Mouse (Mus musculus) adrenal gland, adult (tissue): Measurements from ENCODE around the gene Metap1.

Source experiments
- DNase-seq, 2 experiments: peaks; one replicate each; pipeline ENCODE4 v3.0.0; 2022 to 2023; ENCODE audit warnings: low spot score in 1 of 2; ENCODE audit not compliant: inconsistent age in 2 of 2

The Metap1 gene

GRCm38 (mm10) chr3:138454711-138455435 is 34.4 kb downstream of the Metap1 start:
- DNase-seq = no peak

DNA sequence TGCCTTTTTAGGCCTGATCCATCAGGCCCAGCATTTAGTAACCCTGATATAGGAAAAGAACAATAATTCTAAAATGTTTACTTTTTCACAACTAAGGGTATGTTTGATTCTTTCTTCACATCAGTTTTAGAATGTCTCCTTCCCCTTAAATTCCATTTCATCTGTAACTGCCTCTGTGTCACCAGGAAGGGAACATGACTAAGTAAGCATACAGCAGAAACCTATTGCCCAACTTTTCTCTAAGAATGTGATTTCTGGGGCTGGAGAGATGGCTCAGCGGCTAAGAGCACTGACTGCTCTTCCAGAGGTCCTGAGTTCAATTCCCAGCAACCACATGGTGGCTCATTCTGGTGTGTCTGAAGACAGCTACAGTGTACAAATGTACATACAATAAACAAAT is 35.1 kb downstream of the Metap1 start:
- no peak for DNase-seq

GRCm38 (mm10) chr3:138452169-138452568 is 37.1 kb downstream of the Metap1 start:
- DNase-seq = no peak

DNA sequence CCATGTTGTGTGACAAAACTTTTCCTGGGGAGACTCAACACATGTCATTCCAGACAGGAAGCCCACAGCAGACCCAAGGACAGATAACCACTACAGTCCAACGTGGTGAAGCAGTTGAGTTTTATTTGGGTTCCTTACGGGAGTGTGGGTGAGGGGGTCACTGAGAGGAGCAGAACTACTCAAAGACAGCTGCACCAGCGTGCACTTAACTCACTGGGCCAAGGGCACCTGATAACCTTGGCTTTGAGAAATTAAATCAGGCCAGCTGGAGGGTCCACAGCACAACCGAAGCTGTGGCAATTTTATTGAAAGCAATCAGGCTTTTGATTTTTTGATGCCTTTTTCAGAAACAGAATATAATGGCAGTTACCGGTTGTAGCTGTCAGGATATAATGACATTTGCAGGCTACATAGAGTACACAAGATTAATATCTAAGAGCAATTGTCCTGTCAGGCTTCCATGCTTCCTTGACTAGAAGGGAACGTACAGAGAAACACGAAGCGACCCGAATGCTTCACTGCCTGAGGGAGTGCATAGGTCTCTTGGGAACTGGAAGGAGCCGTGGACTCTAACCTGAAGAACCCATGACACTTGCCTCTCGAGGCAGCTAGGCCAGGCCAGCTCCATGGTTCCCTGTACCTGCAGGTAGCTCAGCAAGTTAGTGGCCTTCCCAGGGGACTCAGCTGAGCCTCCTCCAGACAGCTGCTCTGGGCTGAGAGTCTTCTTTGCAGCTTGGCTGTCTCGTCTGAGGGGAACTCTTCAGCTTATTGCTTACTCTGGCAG is 41.0 kb downstream of the Metap1 start:
- DNase-seq = peak in 1 of 2 experiments; percentile 59

DNA sequence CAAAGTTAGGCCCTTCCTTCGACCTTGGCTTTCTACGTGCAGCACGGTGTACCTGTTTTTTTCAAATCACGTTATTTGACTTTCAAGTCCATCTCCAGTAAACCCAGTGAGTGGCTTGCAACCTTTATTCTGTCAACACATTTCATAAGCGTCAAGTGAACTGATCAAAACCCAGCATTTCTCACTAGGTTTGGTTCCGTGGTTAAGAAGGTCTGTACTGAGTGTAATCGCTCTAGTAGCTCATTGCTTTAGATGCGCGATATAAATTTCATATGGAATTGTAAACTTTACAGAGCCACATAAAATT is 45.9 kb downstream of the Metap1 start:
- no peak for DNase-seq

DNA sequence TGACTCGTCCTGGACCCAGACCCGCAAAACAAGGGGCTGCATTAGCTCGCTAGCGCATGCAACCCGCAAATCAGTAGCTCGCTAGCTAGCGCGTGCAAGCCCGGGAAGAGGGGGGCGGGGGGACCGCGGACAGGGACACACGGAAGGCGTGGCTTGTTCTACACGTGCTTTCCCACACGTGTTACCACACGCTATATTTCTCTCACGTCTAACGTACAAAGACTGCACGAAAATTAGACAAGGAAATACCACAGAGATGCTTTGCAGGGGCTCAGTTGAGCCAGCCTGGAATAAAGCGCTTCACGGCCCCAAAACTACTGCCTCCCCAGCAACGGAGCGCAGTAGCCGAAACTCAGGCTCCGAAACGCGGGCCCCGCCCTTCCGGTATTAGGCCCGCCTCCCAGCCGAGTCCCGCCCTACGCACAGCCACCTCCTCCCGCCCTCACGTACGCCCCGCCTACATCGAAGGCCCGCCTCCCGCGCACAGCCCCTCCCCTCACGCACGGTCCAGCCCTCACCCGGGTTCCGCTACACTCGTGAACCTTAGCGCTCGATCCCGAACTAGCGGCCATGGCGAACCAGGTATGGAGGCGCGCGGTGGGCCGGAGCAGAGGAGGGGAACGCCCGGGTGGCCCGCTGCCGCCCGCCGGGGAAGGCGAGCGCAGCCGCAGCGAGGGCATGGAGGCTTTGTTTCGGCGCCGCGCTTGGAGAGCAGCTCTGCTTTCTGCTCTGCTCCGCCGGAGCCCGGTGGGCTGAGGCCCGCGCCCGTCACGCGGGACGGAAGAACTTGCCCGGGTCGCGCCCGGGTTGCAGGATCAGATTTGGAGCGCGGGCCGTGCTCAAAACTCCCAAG is 46.5 kb downstream of the Metap1 start, which contains the start of gene Adh5:
Gene Adh5, plus strand, starts transcription at position 482 of the 853 bp plus-strand sequence.
- peak; percentile 94 to 97 for DNase-seq

DNA sequence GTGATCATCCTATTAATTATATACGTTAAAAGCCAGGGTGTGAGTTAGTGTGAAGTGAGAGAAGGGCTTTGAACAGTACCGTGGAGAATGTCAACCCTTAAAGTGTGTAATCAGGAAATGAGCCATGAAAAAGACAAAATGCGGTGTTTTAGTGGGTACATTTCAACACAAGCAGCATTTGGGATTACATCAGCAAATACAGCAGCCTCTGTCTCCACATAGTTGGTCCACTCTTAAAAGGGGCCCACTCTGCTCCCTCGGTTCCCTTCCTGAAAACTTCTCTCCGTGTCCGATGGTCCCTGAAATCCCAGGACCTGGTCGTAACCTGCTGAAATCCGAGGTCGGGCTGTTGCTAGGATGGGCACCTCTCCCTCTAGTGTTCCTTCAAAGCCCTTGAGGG is 47.1 kb downstream of the Metap1 start:
- DNase-seq = no peak

GRCm38 (mm10) chr3:138438716-138439115 is 50.6 kb downstream of the Metap1 start:
- no peak for DNase-seq

DNA sequence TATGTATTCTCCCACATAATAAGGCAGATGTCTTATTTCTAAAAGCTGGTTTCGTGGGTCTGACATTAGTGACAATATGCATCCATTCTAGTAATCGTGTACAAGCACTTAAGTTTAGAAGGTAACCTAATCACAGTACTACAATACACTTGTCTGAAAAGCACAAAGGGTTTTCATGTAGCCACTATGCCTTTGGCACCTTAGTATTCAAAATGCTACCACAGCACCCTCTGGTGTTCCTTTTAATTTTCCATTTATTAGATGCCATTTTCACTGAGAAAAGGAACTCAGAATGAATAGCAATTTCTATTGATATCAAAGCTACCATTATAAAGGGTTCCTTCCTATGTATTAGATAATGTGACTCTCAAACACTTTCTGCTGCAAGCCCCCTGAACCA is 57.5 kb downstream of the Metap1 start:
- peak in 1 of 2 experiments; percentile 81 for DNase-seq

GRCm38 (mm10) chr3:138430360-138430976 is 58.8 kb downstream of the Metap1 start:
- DNase-seq = peak in 1 of 2 experiments; percentile 74

GRCm38 (mm10) chr3:138424247-138424646 is 65.1 kb downstream of the Metap1 start:
- no peak for DNase-seq

DNA sequence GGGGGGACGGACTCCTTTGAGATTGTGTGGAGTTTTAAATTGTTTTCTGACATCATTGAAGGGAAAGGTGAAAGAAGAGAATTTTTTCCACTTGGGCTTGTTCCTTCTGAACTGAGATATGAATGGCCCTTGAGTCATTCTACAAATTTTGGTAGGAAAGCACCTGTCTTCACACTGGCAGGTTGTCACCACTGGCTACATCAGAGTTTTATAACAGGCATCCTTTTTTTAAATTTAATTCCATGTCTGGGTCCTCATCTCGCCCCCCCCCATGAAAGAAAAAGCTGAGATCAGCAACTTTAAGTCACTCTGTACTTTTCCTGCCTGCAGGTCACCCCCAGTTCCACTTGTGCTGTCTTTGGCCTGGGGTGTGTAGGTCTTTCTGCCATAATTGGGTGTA is 65.7 kb downstream of the Metap1 start:
- DNase-seq = no peak

GRCm38 (mm10) chr3:138420385-138420784 is 68.9 kb downstream of the Metap1 start:
- no peak for DNase-seq

GRCm38 (mm10) chr3:138419369-138419768 is 69.9 kb downstream of the Metap1 start:
- no peak for DNase-seq

- DNase-seq = no peak
Observed at GRCm38 (mm10) chr3:138415121-138415690, 74.1 kb downstream of the Metap1 start, which contains the start of gene Adh4. Gene Adh4, plus strand, starts transcription at chr3:138415466.

GRCm38 (mm10) chr3:138410211-138410610 is 79.1 kb downstream of the Metap1 start:
- no peak for DNase-seq

DNA sequence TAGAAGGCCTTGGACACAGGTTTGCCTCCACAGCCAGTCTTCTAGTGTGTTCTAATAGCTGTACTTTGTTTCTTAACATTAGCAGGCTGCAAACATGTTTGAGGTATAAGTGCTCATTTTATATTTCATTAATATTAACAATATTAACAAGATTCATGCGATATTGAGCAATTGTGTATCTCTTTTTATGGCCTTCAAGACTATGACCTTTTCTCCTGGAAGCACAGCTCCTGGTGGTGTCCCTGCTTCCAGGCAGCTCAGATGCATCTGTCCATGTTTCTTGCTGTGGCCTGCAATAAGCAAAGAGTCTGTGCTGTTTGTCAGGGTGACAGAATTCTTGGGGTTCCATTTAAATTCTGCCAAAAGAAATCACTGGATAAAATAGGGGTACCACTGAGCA is 79.7 kb downstream of the Metap1 start:
- no peak for DNase-seq
